24 mouse cellular contexts compared by ENCODE assay signal in the genomic region with DNA sequence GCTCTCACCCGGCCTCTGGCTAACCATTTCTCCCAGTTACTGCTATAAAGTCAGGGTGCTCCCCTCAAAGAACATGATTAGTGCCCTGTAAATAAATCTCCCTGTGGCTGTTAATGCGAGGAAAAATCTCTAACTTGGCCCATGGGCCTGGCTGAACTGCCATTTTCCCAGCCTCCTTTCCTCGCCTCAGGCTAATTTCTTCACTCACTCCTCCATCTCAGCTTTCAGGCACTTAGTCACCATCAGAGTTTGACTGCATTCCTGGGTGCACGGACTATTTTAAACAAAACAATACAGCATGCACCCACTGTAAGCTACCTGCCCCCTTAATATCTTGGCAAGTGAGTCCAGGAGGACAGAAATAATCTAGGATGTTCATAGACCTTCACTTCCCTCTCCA. TPM values are rescaled to one million over a fixed set of nuclear protein-coding genes. Genes with fewer than 3 reads are reported as not detected.
DNase-seq lines count a peak whose midpoint lies in the region; ATAC-seq lines count a peak whose summit lies in the region.
"Had no signal": no experiment of that assay in that cellular context is flagged by ENCODE, and none has a peak within 500 bp of the region (broad histone marks: within the 10 kb centered on the region; RNA-seq: fewer than 3 reads in every experiment).

No protein-coding gene starts in this region.

- ATAC-seq in heart, embryonic 12.5 days (ENCODE audit: insufficient number of reproducible peaks, low FRiP score), result no peak
- ATAC-seq in midbrain, embryonic 11.5 days (ENCODE audit: low FRiP score), result no peak
- ATAC-seq: forebrain, embryonic 16.5 days; intestine, embryonic 15.5 days; midbrain, embryonic 15.5 days had no signal

- H3K4me2 ChIP-seq in heart, embryonic 12.5 days, result no peak overlapping the region
- no peak overlapping the region for H3K4me2 ChIP-seq in midbrain, embryonic 11.5 days
- H3K4me2 ChIP-seq: hindbrain, embryonic 15.5 days; intestine, embryonic 15.5 days; limb, embryonic 15.5 days; lung, embryonic 15.5 days; midbrain, embryonic 15.5 days had no signal

- no peaks in the 10 kb centered on the region for H3K27me3 ChIP-seq in heart, embryonic 10.5 days (ENCODE audit: insufficient read depth, poor library complexity, severe bottlenecking)
- no peaks in the 10 kb centered on the region for H3K27me3 ChIP-seq in heart, embryonic 12.5 days (replicated peaks)
- H3K27me3 ChIP-seq in midbrain, embryonic 11.5 days (ENCODE audit: control insufficient read depth, insufficient read depth, low read length), result no peaks in the 10 kb centered on the region
- no peaks in the 10 kb centered on the region for H3K27me3 ChIP-seq in midbrain, embryonic 10.5 days (ENCODE audit: low read depth, poor library complexity, severe bottlenecking)
- no peaks in the 10 kb centered on the region for H3K27me3 ChIP-seq in limb, embryonic 10.5 days (ENCODE audit: low read depth, poor library complexity, severe bottlenecking)
- H3K27me3 ChIP-seq: hindbrain, embryonic 15.5 days; intestine, embryonic 15.5 days; limb, embryonic 15.5 days; lung, embryonic 15.5 days; megakaryocyte, embryonic 14.5 days; midbrain, embryonic 15.5 days had no signal

- H3K27ac ChIP-seq in heart, embryonic 10.5 days, result peak overlapping the region; percentile 60; the same call in 1 of the 2 replicates
- no peak overlapping the region for H3K27ac ChIP-seq in heart, embryonic 12.5 days (ENCODE audit: poor library complexity, severe bottlenecking)
- no peak overlapping the region for H3K27ac ChIP-seq in midbrain, embryonic 11.5 days (ENCODE audit: low read depth, low read length)
- no peak overlapping the region for H3K27ac ChIP-seq in midbrain, embryonic 10.5 days (replicated peaks)
- peak overlapping the region; percentile 57 for H3K27ac ChIP-seq in limb, embryonic 10.5 days
- H3K27ac ChIP-seq: hindbrain, embryonic 15.5 days; intestine, embryonic 15.5 days; kidney, postnatal 0 days; limb, embryonic 15.5 days; liver, embryonic 14.5 days; lung, embryonic 15.5 days; midbrain, embryonic 15.5 days had no signal

- H3K4me3 ChIP-seq in heart, embryonic 10.5 days, result no peak overlapping the region
- no peak overlapping the region for H3K4me3 ChIP-seq in heart, embryonic 12.5 days
- H3K4me3 ChIP-seq in midbrain, embryonic 11.5 days (ENCODE audit: low read depth, low read length), result no peak overlapping the region
- H3K4me3 ChIP-seq in midbrain, embryonic 10.5 days, result no peak overlapping the region
- H3K4me3 ChIP-seq in limb, embryonic 10.5 days, result no peak overlapping the region
- H3K4me3 ChIP-seq: hindbrain, embryonic 15.5 days; intestine, embryonic 15.5 days; limb, embryonic 15.5 days; lung, embryonic 15.5 days; megakaryocyte, embryonic 14.5 days; midbrain, embryonic 15.5 days had no signal

- H3K9ac ChIP-seq in heart, embryonic 12.5 days, result no peak overlapping the region
- H3K9ac ChIP-seq in midbrain, embryonic 11.5 days (ENCODE audit: low read length), result no peak overlapping the region
- H3K9ac ChIP-seq: hindbrain, embryonic 15.5 days; intestine, embryonic 15.5 days; limb, embryonic 15.5 days; liver, embryonic 14.5 days; lung, embryonic 15.5 days; midbrain, embryonic 15.5 days had no signal

- DNase-seq in heart, embryonic 10.5 days (ENCODE audit: low spot score), result no peak
- peak; percentile 57 for DNase-seq in midbrain, embryonic 11.5 days (ENCODE audit: low spot score, missing footprints)
- DNase-seq in midbrain, embryonic 10.5 days (ENCODE audit: low spot score), result no peak
- peak; percentile 17 for DNase-seq in brain, adult 2 months (ENCODE audit: low read depth, low spot score)
- no peak for DNase-seq in limb, embryonic 10.5 days (ENCODE audit: low spot score)
- DNase-seq in gastrocnemius, postnatal 25 days, result no peak
- DNase-seq in layer of hippocampus, postnatal 36 days, result no peak
- DNase-seq: cerebellum, adult 11-12 months; cerebellum, postnatal 10 days; gastrocnemius, postnatal 10 days; heart, adult 11 months; lung, postnatal 36 days; right cerebral cortex, postnatal 25 days; thymus, postnatal 25 days had no signal

- peaks cover 3% of the 10 kb centered on the region; the same call in 1 of the 2 replicates for H3K36me3 ChIP-seq in heart, embryonic 10.5 days
- H3K36me3 ChIP-seq in heart, embryonic 12.5 days, result 0 out of 2 replicates have a peak, but pooled peaks cover 3% of the 10 kb centered on the region
- no peaks in the 10 kb centered on the region for H3K36me3 ChIP-seq in midbrain, embryonic 11.5 days (ENCODE audit: control insufficient read depth, insufficient read depth, low read length)
- no peaks in the 10 kb centered on the region for H3K36me3 ChIP-seq in midbrain, embryonic 10.5 days
- no peaks in the 10 kb centered on the region for H3K36me3 ChIP-seq in limb, embryonic 10.5 days
- H3K36me3 ChIP-seq: hindbrain, embryonic 15.5 days; intestine, embryonic 15.5 days; limb, embryonic 15.5 days; lung, embryonic 15.5 days; midbrain, embryonic 15.5 days had no signal

- H3K9me3 ChIP-seq in heart, embryonic 10.5 days, result no peaks in the 10 kb centered on the region
- peaks cover 3% of the 10 kb centered on the region; the same call in 1 of the 2 replicates for H3K9me3 ChIP-seq in heart, embryonic 12.5 days (replicated peaks)
- H3K9me3 ChIP-seq in midbrain, embryonic 11.5 days (ENCODE audit: control insufficient read depth, low read length), result no peaks in the 10 kb centered on the region
- no peaks in the 10 kb centered on the region for H3K9me3 ChIP-seq in midbrain, embryonic 10.5 days (replicated peaks)
- H3K9me3 ChIP-seq in limb, embryonic 10.5 days (replicated peaks), result no peaks in the 10 kb centered on the region
- H3K9me3 ChIP-seq: hindbrain, embryonic 15.5 days; intestine, embryonic 15.5 days; limb, embryonic 15.5 days; lung, embryonic 15.5 days; megakaryocyte, embryonic 14.5 days; midbrain, embryonic 15.5 days had no signal

- peaks cover 18% of the 10 kb centered on the region for H3K4me1 ChIP-seq in heart, embryonic 10.5 days
- H3K4me1 ChIP-seq in heart, embryonic 12.5 days (replicated peaks), result peaks cover 23% of the 10 kb centered on the region
- no peaks in the 10 kb centered on the region for H3K4me1 ChIP-seq in midbrain, embryonic 11.5 days (ENCODE audit: control insufficient read depth, insufficient read depth, low read length)
- peaks cover 2% of the 10 kb centered on the region; the same call in 1 of the 2 replicates for H3K4me1 ChIP-seq in midbrain, embryonic 10.5 days
- H3K4me1 ChIP-seq in limb, embryonic 10.5 days, result peaks cover 19% of the 10 kb centered on the region
- H3K4me1 ChIP-seq: hindbrain, embryonic 15.5 days; intestine, embryonic 15.5 days; midbrain, embryonic 15.5 days had no signal

- 59% methylated on average over 4 of the region's 4 CpGs for WGBS in heart, embryonic 10.5 days
- WGBS in heart, embryonic 12.5 days, result 41% methylated on average over 4 of the region's 4 CpGs
- WGBS in midbrain, embryonic 11.5 days, result 77% methylated on average over 4 of the region's 4 CpGs
- 66% methylated on average over 4 of the region's 4 CpGs for WGBS in midbrain, embryonic 10.5 days
- 40% methylated on average over 4 of the region's 4 CpGs for WGBS in limb, embryonic 10.5 days

RNA-seq across cellular contexts. Expression of a gene that starts 13.2 kb away (rescaled TPM):
- 5.5 and 6.0 TPM in 2 replicates for polyA plus RNA-seq in heart, embryonic 10.5 days (2016; fragmentation: Nextera tagmentation; extraction: Ambion mirVana)
- polyA plus RNA-seq in heart, embryonic 12.5 days (2016; fragmentation: Nextera tagmentation; extraction: Ambion mirVana), result 4.3 and 4.8 TPM in 2 replicates
- 2.4 and 3.2 TPM in 2 replicates for polyA plus RNA-seq in midbrain, embryonic 11.5 days (2014; fragmentation: Nextera tagmentation; extraction: Ambion mirVana)
- polyA plus RNA-seq in midbrain, embryonic 10.5 days (2016; fragmentation: Nextera tagmentation; extraction: Ambion mirVana), result 3.3 and 3.9 TPM in 2 replicates
- 3.9 and 5.3 TPM in 2 replicates for polyA plus RNA-seq in limb, embryonic 10.5 days (2016; fragmentation: Nextera tagmentation; extraction: Ambion mirVana)
- total RNA-seq in gastrocnemius, postnatal 25 days (2021), result 10 to 100 TPM; 20.4 to 23.7 TPM
- 10 to 100 TPM; 33.7 to 34.3 TPM for total RNA-seq in layer of hippocampus, postnatal 36 days (2021)

Comparison
In these comparisons a context has a peak if more than half of its experiments do, and no peak if none do; other contexts are left out.
1. DNase-seq: peak in midbrain, embryonic 11.5 days (single experiment) and brain, adult 2 months (single experiment); none in heart, embryonic 10.5 days (single experiment), midbrain, embryonic 10.5 days (single experiment), limb, embryonic 10.5 days (single experiment), gastrocnemius, postnatal 25 days (single experiment) and layer of hippocampus, postnatal 36 days (0 of 2).
2. H3K27ac ChIP-seq: peak in heart, embryonic 10.5 days (single experiment) and limb, embryonic 10.5 days (single experiment); none in heart, embryonic 12.5 days (single experiment), midbrain, embryonic 11.5 days (single experiment) and midbrain, embryonic 10.5 days (single experiment).